Mouse (Mus musculus) small intestine, adult 10 weeks (tissue): ENCODE measurements around the gene Olfr61. TPM values are rescaled to one million over a fixed set of nuclear protein-coding genes. Genes with fewer than 3 reads are reported as not detected.

Experiments
- polyA plus RNA-seq: library from polyadenylated mRNA; stranded (reverse); fragments of 350-450 nt; fragmentation: Illumina TruSeq; extraction: RNeasy Lipid Tissue Mini Kit (QIAGEN cat#74804); gene quantifications from one replicate; pipeline ENCODE4 v1.2.3, GENCODE M21; 2014; ENCODE audit warnings: low replicate concordance

The Olfr61 gene
- not detected for polyA plus RNA-seq

DNA sequence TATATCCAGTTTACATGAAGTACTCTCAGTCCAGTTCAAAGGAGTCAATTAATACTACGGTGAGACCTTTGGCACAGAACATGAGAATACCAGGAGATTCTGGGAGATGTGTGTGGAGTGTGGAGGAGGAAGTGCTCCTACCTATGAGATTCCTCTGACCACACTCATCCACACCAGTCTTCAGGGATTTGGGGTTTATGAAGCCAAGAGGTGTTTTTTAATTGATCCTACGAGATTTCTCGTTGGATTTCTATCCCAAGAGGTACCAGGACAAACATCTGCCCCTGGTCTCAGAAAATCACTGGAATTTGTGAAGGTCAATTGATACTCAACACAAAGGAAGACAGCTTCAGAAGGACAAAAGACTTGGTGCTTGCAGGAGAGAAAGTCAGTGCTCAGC is at the start of gene Olfr61:
Gene Olfr61 (plus strand): TSS at position 301 of the 400 bp plus-strand sequence.

DNA sequence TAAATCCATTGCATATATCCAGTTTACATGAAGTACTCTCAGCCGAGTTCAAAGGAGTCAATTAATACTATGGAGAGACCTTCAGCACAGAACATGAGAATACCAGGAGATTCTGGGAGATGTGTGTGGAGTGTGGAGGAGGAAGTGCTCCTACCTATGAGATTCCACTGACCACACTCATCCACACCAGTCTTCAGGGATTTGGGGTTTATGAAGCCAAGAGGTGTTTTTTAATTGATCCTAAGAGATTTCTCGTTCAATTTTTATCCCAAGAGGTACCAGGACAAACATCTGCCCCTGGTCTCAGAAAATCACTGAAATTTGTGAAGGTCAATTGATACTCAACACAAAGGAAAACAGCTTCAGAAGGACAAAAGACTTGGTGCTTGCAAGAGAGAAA is 27.8 kb upstream of the Olfr61 start, which contains the start of gene Olfr46:
Gene Olfr46 (plus strand): TSS at position 301 of the 400 bp plus-strand sequence.

DNA sequence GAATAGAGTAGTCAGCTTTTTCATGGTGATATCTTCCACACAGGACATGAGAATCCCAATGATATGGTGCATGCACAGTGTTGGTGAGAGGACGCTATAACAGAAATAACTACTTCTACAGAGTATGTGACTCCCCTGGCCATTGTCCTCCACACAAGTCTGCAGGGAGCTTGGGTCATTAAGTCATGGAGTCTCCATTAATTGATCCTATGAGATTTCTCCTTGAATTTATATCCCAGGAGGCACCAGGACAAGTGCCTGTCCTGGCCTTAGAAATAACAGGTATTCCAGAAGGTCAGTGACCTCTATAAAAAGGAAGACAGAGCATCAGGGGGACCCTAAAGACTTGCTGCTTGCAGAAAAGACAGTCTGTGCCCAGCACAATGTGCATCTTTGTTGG is 17.4 kb downstream of the Olfr61 start, which contains the start of gene Olfr53:
Gene Olfr53 (plus strand): TSS at position 301 of the 400 bp plus-strand sequence.

DNA sequence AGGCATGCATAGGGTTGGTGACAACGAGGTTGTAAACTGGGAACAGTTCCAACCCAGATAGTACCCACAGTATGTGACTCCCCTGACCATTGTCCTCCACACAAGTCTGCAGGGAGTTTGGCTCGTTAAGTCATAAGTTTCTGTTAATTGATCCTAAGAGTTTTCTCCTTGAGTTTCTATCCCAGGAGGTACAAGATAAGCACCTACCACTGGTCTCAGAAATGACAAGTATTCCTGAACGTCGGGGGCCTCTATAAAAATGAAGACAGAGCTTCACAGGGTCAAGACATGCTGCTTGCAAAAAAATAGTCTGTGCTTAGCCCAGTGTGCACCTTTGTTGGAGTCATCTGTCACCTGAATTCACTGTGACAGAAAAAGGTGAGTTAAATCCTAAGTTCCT is 30.9 kb downstream of the Olfr61 start, which contains the start of gene Olfr539:
Gene Olfr539 (plus strand): TSS at position 301 of the 400 bp plus-strand sequence.

DNA sequence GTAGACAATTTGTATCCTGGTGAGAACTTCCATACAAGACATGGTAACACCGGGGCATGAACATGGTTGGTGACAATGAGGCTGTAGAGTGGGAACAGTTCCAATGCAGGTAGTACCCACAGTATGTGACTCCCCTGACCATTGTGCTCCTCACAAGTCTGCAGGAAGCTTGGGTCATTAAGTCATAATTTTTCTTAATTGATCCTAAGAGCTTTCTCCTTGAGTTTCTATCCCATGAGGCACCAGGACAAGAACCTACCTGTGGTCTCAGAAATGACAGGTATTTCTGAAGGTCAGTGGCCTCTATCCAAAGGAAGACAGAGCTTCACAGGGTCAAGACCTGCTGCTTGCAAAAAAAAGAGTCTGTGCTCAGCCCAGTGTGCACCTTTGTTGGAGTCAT is 52.9 kb downstream of the Olfr61 start, which contains the start of gene Olfr45:
Gene Olfr45 (plus strand): TSS at position 301 of the 400 bp plus-strand sequence.

Other genes starting within 250 kb of the Olfr61 start
- gene Olfr531, start 226.1 kb upstream of the Olfr61 start, polyA plus RNA-seq, result not detected
- gene Olfr532, start 207.3 kb upstream of the Olfr61 start, polyA plus RNA-seq, result not detected
- gene Olfr533, start 165.6 kb upstream of the Olfr61 start, polyA plus RNA-seq, result not detected
- not detected for gene Olfr535, start 144.8 kb upstream of the Olfr61 start, polyA plus RNA-seq
- not detected for gene Olfr536, start 121.6 kb upstream of the Olfr61 start, polyA plus RNA-seq
- not detected for gene Olfr538, start 61.1 kb upstream of the Olfr61 start, polyA plus RNA-seq
- gene Olfr46, start 27.7 kb upstream of the Olfr61 start, polyA plus RNA-seq, result not detected
- not detected for gene Olfr53, start 17.5 kb downstream of the Olfr61 start, polyA plus RNA-seq
- not detected for gene Olfr539, start 31.0 kb downstream of the Olfr61 start, polyA plus RNA-seq
- gene Olfr45, start 53.0 kb downstream of the Olfr61 start, polyA plus RNA-seq, result not detected
- gene Olfr541, start 68.3 kb downstream of the Olfr61 start, polyA plus RNA-seq, result not detected
- gene Cyp2e1, start 134.8 kb downstream of the Olfr61 start, polyA plus RNA-seq, result 17.1 TPM
- not detected for gene Syce1, start 158.9 kb downstream of the Olfr61 start, polyA plus RNA-seq
- 0.48 TPM for gene Zfp941, start 193.2 kb downstream of the Olfr61 start, polyA plus RNA-seq
- gene Urah, start 206.0 kb downstream of the Olfr61 start, polyA plus RNA-seq, result 11.9 TPM
- not detected for gene Scgb1c1, start 216.6 kb downstream of the Olfr61 start, polyA plus RNA-seq
- not detected for gene Odf3, start 218.8 kb downstream of the Olfr61 start, polyA plus RNA-seq
- gene Gm45785, start 227.4 kb downstream of the Olfr61 start, polyA plus RNA-seq, result not detected
- gene Ric8a, start 228.0 kb downstream of the Olfr61 start, polyA plus RNA-seq, result 3.7 TPM
- gene Bet1l, start 228.6 kb downstream of the Olfr61 start, polyA plus RNA-seq, result 0.78 TPM